Mouse (Mus musculus): Measurements from ENCODE around the gene Ttc25.
A peak's percentile ranks its signal among the peaks of the same experiment; 100 is the strongest.
"Not testable (repeated sequence)": the region's sequence is repeated elsewhere in the genome, so short reads cannot be mapped to it uniquely, and the experiment has no call there.

Ttc25 gene

GRCm38 (mm10) chr11:100603813-100604212 lies 58.4 kb downstream of the Ttc25 start:
- no peak for DNase-seq (ENCODE audit: low spot score in 2 of 2)

DNA sequence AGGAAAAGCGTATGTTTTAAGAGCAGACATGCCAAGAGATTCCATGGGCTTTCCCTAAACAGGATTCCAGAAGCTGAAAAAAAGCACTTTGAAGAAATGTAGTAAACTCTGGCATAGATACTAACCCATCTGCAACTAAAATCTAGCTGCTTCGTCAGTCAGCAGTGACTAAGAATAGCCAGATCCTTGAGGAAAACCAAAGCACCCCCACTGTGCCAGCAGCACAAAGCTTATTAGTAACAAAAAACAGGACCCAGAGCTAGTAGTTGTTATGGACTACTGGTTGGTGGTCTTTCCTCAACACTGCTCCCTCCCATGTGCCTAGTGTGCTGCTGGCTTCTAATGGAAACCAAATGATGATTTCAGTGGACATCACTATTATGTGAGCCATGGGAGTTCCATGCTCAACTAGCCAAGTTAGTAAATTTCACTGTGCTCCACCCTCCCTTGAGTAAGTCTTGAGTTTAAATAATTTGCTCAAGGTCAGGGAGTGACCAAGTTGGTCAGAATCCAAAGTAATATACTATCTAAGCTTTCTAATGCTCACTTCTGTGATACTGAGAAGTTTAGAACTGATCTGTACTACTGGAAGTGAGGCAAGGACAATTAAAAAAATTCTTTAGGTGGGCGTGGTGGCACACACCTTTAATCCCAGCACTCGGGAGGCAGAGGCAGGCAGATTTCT lies 59.1 kb downstream of the Ttc25 start:
- no peak for DNase-seq (ENCODE audit: low spot score in 2 of 2)

DNA sequence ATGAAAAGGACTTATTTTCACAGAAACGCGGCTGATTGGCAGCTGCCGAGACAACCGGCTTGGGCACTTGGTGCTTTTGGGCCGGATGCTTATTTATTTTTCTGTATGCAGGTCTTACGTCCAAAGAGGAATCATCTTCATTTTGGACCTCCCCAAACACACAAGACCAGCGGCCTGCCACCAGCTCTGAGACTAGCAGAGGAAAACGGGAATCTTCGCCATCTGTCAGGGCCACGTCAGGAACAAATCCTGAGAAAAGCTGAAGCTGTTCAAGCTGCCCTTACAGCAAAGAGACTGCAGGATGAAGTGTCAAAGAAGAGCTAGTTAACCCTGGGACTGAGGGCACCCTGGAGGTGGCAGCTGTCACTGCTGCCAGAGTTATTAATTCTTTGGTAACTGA lies 60.0 kb downstream of the Ttc25 start:
- DNase-seq (ENCODE audit: low spot score in 2 of 2) = no peak

GRCm38 (mm10) chr11:100607121-100607520 lies 61.7 kb downstream of the Ttc25 start:
- DNase-seq (ENCODE audit: low spot score in 2 of 2) = no peak

DNA sequence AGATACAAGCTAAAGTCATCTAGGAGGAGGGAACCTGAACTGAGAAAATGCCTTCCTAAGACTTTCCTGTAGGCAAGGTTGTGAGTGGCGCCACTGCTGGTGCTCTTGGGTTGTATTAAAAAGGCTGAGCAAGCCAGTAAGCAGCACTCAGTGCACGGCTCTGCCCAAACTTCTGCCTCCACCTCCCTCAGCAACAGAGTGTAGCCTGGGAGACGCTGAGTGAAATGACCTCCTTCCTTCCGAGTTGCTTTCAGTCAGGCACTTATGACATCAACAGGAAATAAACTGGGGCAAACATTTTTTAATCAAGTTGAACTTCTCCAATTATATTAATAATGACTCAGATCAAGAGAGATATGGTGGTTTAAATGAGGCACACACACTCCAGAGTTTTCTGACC lies 63.4 kb downstream of the Ttc25 start:
- no peak for DNase-seq (ENCODE audit: low spot score in 2 of 2)

- DNase-seq (ENCODE audit: low spot score in 2 of 2) = no peak
Observed at GRCm38 (mm10) chr11:100609355-100609996, 64.1 kb downstream of the Ttc25 start.

- no peak for DNase-seq (ENCODE audit: low spot score in 2 of 2)
Observed at GRCm38 (mm10) chr11:100609997-100610680, 64.7 kb downstream of the Ttc25 start.

DNA sequence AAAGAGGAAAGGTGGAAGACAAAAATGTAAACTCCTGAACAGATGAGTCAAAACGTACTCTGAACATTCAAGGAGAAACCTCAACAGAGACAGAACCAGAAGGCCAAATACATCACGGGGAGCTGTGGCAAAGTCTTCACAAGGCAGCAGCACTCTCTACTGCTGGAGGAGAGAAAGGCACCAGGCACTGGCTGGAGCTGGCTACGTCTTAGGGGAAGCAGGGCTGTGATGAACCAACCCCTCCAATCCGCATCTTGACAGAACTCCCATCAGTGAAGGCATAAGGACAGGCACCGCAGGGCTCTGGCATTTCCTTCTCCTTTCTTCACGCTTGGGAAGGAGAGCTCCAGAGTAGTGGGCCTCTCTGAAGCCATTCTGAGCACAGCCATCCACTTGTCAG lies 66.2 kb downstream of the Ttc25 start:
- no peak for DNase-seq (ENCODE audit: low spot score in 2 of 2)

DNA sequence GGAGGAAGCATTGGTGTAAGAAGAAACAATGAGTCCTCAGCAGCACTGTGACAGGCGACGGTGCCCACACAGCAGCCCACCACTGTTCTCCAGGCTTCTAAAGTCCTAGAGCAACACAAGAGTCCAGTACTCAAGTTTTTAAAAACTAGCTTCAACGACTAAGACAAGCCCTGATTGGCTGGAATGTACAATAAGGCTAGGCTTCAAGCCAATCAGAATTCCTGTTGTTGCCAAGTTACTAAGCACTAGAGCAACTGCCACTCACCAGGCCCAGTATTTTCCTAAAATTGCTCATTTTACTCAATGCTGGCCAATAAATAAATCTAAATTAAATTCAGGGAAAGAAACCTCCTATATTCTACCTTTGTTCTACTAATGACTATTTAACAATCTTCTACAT lies 67.8 kb downstream of the Ttc25 start:
- DNase-seq (ENCODE audit: low spot score in 2 of 2) = no peak

DNA sequence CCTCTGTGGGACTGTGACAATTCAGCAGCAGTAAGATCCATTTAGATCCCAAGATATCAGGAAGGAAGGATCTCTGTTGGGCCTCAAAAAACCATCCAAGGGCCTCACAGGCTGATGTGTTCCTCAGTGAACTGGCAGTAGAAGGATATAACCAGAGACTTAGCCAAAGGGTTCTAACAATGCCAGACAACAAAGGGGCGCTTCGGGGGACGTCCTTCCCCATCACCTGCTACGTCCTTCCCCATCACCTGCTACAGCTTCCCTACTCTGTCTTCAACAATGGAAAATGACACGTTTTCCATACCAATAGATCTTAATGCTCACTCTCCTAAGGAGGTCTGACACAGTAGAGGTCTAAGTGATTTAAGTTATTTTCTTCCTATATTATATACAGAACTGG lies 70.9 kb downstream of the Ttc25 start:
- no peak for DNase-seq (ENCODE audit: low spot score in 2 of 2)

GRCm38 (mm10) chr11:100616836-100617235 lies 71.4 kb downstream of the Ttc25 start:
- DNase-seq (ENCODE audit: low spot score in 2 of 2) = not testable (repeated sequence)

DNA sequence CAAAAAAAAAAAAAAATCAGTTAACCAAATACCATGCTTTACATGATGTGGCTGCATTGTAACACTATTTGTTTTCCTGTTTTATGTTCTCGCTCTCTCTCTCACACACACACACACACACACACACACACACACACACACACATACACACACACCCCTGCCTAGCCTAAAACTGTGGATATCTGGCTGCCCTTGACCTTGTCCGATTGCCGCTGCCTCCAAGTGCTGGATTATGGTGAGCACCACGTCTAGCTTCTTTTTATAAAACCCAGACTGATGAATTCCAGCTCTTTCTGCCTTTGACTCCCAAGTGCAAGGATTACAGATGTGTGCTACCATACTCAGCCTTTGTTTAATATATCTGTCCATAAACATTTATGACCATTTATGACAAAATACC lies 72.1 kb downstream of the Ttc25 start:
- no peak for DNase-seq (ENCODE audit: low spot score in 2 of 2)

GRCm38 (mm10) chr11:100618761-100619484 lies 73.5 kb downstream of the Ttc25 start, which contains the start of gene Nkiras2:
Gene Nkiras2, plus strand, starts transcription at chr11:100619244.
- peak in 1 of 2 experiments; percentile 44 for DNase-seq (ENCODE audit: low spot score in 2 of 2)

DNA sequence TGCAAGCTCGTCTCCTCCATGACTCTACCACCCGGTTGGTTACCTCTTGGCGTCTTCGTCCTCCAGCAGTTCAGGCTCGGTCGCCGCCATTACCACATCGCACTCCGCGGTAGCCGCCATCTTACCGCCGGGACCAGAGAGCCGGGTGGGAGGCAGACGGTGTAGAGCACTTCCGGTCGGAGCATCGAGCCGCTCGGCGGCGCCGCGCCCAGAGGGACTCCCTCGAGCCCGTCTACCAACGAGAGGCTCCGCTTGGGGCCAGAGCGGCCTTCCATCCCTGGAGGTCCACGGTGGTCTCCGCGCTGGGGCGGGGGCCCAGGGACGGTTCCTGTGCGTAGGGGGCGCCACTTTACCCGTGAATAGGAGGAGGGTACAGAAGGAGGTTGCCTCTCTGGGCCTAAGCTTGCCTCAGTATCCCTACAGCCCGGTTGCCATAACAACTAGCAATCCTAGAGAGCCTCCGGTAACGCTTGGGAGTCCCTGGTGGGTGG lies 74.1 kb downstream of the Ttc25 start:
- DNase-seq (ENCODE audit: low spot score in 2 of 2) = peak; percentile 95 to 96

- DNase-seq (ENCODE audit: low spot score in 2 of 2) = peak in 1 of 2 experiments; percentile 58
Observed at GRCm38 (mm10) chr11:100619982-100620381, 74.6 kb downstream of the Ttc25 start, which contains the start of gene Dnajc7. Gene Dnajc7, minus strand, starts transcription at chr11:100620168.
